Mouse (Mus musculus) liver, postnatal 0 days (tissue): ENCODE measurements around the gene Ak4.

ENCODE experiments used
- CTCF ChIP-seq: sonication (generic); IDR thresholded peaks from 2 replicates; pipeline ENCODE4 v1.5.1; 2016; ENCODE audit warnings: antibody characterized with exemption, low read depth
- EP300 ChIP-seq: IDR thresholded peaks from 2 replicates; pipeline ENCODE4 v1.6.1; 2016; ENCODE audit warnings: antibody characterized with exemption, low read depth, mild to moderate bottlenecking

GRCm38 (mm10) chr4:101504470-101505007 lies 85.5 kb downstream of the Ak4 start:
- TF ChIP-seq CTCF (no peak), EP300 (no peak)
